Mouse (Mus musculus) lung, embryonic 16.5 days (tissue): ENCODE data around the gene Ush2a. TPM values are rescaled to one million over a fixed set of nuclear protein-coding genes. Genes with fewer than 3 reads are reported as not detected.

ENCODE experiments used
- ATAC-seq: fragments of 200-750 bp; cut with Nextera tagmentation; 2 replicates; pipeline ENCODE4 v1.8.0; 2017; ENCODE audit warnings: low read depth, mild to moderate bottlenecking, moderate library complexity
- H3K27ac ChIP-seq: fragments of 300-500 bp; sonication (generic); 2 replicates; pipeline ENCODE4 v1.5.1; 2014; ENCODE audit warnings: mild to moderate bottlenecking, control low read depth, low read length
- H3K27me3 ChIP-seq: fragments of 300-500 bp; sonication (generic); 2 replicates; pipeline ENCODE4 v1.6.1; 2014; ENCODE audit warnings: low read depth, low read length, mixed read lengths; ENCODE audit not compliant: control insufficient read depth, insufficient read depth
- H3K36me3 ChIP-seq: fragments of 300-500 bp; sonication (generic); 2 replicates; pipeline ENCODE4 v1.6.1; 2014; ENCODE audit warnings: low read length; ENCODE audit not compliant: control insufficient read depth, insufficient read depth
- H3K4me1 ChIP-seq: fragments of 300-500 bp; sonication (generic); replicated peaks from 2 replicates; pipeline ENCODE4 v1.6.1; 2014; ENCODE audit warnings: low read length, mixed read lengths; ENCODE audit not compliant: control insufficient read depth, insufficient read depth
- H3K4me2 ChIP-seq: fragments of 300-500 bp; sonication (generic); 2 replicates; pipeline ENCODE4 v1.6.1; 2014; ENCODE audit warnings: low read depth, low read length, control low read depth
- H3K4me3 ChIP-seq: fragments of 300-500 bp; sonication (generic); 2 replicates; pipeline ENCODE4 v1.5.1; 2014; ENCODE audit warnings: mild to moderate bottlenecking, low read length, control low read depth
- H3K9ac ChIP-seq: fragments of 300-500 bp; sonication (generic); 2 replicates; pipeline ENCODE4 v1.6.1; 2014; ENCODE audit warnings: low read length, control low read depth
- H3K9me3 ChIP-seq: fragments of 300-500 bp; sonication (generic); 2 replicates; pipeline ENCODE4 v1.6.1; 2016; ENCODE audit warnings: low read length; ENCODE audit not compliant: control insufficient read depth
- WGBS: fragments of 180-500 bp; shearing (Covaris S2); extraction: QIAGEN DNeasy Blood & Tissue Kit; methylation state at CpG from one replicate; pipeline ENCODE4 v1.1.7; 2014; 5-methylcytosine and 5-hydroxymethylcytosine counted together
- polyA plus RNA-seq: library from polyadenylated mRNA; unstranded; fragments of >200 nt; fragmentation: Nextera tagmentation; extraction: Ambion mirVana; gene quantifications from 2 replicates; pipeline ENCODE4 v1.2.1, GENCODE M21; 2015

The Ush2a gene
- polyA plus RNA-seq, 1 experiment from 2014 or later = 0.11 TPM

DNA sequence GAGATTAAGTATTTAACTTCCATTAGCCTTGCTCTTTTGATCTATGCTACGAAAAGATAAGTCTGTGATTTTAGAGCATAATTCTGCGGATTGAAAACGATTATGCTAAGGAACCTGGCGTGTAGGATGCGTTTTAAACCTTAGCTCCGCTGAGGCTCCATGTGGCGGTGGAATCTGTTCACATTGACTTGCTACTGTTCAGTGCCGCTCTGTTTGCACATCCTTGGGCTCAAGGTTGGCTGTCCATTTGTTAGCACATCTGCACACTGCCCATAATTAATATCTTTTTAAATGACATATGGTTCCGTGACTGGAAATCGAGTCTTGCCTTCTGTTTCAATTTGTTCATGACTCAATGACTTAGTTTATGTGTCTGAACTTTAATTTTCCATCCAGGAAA, 446.9 kb downstream of the Ush2a start:
- 87% methylated on average over 10 of the region's 10 CpGs for WGBS
- Histone ChIP-seq H3K27me3 (no peaks in the 10 kb centered on the region), H3K36me3 (no peaks in the 10 kb centered on the region), H3K27ac (no peak overlapping the region), H3K9me3 (no peaks in the 10 kb centered on the region), H3K4me2 (no peak overlapping the region), H3K4me3 (no peak overlapping the region), H3K4me1 (no peaks in the 10 kb centered on the region), H3K9ac (no peak overlapping the region)
- ATAC-seq = no peak

DNA sequence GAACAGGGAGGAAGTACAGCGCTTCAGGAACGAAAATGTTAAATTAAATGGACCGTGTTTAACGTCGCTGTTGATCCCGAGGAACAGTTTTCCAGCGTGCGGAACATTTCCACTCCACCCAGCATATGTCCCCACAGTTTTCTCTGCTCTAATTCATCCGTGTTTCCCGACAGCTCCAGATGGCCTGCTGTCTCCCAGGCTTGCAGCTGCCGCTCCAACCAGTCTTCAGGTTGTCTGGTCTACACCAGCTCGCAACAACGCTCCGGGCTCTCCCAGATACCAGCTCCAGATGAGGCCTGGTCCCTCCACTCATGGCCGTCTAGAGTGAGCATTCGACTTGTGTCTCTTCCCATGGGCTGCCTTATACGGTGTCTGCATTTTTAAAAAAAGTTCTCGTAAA, 452.3 kb downstream of the Ush2a start:
- Histone ChIP-seq H3K9ac (no peak overlapping the region), H3K4me3 (no peak overlapping the region), H3K36me3 (no peaks in the 10 kb centered on the region), H3K4me2 (no peak overlapping the region), H3K9me3 (no peaks in the 10 kb centered on the region), H3K27me3 (no peaks in the 10 kb centered on the region), H3K27ac (no peak overlapping the region), H3K4me1 (no peaks in the 10 kb centered on the region)
- no peak for ATAC-seq
- 86% methylated on average over 18 of the region's 18 CpGs for WGBS

DNA sequence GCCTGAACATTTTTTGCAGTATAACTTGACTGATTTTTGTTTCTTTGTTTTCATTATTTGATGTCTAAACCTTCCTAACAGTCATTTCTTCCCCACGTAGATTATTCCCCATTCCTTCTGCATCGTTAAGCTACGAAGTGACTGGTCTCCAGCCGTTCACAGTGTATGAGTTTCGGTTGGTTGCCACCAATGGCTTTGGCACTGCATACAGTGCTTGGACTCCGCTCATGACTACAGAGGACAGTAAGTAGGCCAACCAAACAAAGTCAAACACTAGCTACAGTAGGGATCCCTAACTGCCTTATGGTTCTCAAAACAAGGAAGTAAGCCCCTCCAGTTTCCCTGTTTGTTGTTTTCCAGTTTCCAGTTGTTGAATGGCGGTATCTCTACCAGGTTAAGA, 453.1 kb downstream of the Ush2a start:
- Histone ChIP-seq H3K27ac (no peak overlapping the region), H3K4me3 (no peak overlapping the region), H3K4me2 (no peak overlapping the region), H3K9me3 (no peaks in the 10 kb centered on the region), H3K27me3 (no peaks in the 10 kb centered on the region), H3K9ac (no peak overlapping the region), H3K4me1 (no peaks in the 10 kb centered on the region), H3K36me3 (no peaks in the 10 kb centered on the region)
- 94% methylated on average over 7 of the region's 7 CpGs for WGBS
- ATAC-seq = no peak

DNA sequence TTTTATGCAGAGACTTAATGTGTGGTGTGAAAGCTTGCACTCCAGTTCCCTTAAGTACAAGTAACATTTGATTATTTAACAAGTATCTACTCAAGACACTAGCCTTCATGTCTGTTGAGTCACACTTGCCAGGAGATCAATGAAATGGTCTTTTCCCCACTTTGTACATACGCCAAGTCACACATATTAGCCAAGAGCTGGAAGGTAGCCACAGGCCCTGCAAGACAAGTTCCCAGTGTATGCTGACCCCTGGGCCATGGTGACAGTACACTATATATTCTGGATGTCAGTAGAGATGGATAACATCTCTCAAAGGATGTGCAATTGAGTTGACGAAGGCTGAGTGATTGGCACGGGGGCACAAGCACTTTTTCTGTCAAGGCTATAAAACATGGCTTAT, 455.1 kb downstream of the Ush2a start:
- ATAC-seq = no peak
- Histone ChIP-seq H3K4me2 (no peak overlapping the region), H3K36me3 (no peaks in the 10 kb centered on the region), H3K9ac (no peak overlapping the region), H3K27me3 (no peaks in the 10 kb centered on the region), H3K4me3 (no peak overlapping the region), H3K27ac (no peak overlapping the region), H3K9me3 (no peaks in the 10 kb centered on the region), H3K4me1 (no peaks in the 10 kb centered on the region)
- 56% methylated on average over 3 of the region's 3 CpGs for WGBS

DNA sequence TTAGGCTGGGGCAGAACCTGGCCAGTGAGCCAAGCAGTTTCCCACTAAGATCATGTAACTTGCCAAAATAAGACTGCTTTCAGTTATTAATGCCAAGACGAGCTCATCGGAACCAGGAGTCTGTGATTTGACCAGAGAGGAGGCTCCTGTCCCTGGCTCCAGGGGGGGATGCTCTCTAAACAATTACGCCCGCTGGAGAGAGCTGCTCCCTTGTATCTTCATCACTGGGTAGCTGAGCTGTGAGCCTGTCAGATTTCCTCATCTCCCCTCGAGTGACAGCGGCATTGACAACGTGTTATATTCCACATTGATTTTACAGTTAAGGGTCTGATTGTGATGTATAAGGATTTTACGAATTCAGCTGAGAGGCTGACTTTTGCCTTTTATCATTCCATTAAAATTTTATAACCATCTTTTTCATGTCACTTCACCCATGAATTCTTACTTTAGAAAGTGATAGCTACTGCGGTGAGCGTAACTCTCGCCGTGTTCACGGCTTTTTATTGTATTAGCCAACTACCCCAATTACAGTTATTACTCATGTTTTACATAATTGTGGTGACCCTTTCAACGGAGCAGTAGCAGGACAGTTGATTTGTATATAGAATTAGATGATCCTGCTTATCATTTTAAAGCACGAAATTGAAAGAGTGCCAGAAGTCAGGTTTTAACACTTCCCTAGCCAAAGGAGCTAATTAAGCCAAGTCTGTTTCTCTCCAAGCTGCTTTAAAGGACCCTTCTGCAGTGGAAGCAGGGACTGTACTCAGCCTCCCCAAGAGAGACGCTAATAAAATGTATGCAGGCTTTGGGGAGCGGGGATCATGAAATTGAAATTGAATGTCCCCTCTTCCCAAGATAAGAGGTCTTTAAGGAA, 463.5 kb downstream of the Ush2a start:
- no peaks in the 10 kb centered on the region for H3K9me3 ChIP-seq
- no peak overlapping the region for H3K27ac ChIP-seq
- no peak overlapping the region for H3K4me3 ChIP-seq
- 53% methylated on average over 17 of the region's 17 CpGs for WGBS
- no peak overlapping the region for H3K4me2 ChIP-seq
- ATAC-seq = no peak
- H3K27me3 ChIP-seq = no peaks in the 10 kb centered on the region
- no peak overlapping the region for H3K9ac ChIP-seq
- no peaks in the 10 kb centered on the region for H3K4me1 ChIP-seq
- no peaks in the 10 kb centered on the region for H3K36me3 ChIP-seq

DNA sequence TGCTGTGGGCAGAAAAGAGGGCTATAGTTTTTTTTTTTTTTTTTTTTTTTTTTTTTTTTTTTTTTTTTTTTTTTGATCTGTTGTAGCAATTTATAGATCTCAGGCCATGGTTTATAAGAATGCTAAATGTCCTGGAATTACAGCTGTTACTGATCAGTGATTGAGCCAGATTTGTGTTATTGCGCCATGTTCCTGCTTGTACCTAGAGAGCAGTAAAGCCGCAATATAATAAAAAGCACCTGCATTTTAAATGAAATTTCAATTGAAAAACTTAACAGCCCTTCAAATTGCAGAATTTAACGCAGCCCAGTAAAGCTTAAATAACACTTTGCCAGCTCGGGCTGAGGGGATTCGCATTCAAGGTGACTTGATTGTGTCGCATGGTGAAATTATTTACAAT, 465.1 kb downstream of the Ush2a start:
- H3K27me3 ChIP-seq = no peaks in the 10 kb centered on the region
- no peak for ATAC-seq
- H3K4me2 ChIP-seq = no peak overlapping the region
- H3K9ac ChIP-seq = no peak overlapping the region
- no peak overlapping the region for H3K27ac ChIP-seq
- H3K9me3 ChIP-seq = no peaks in the 10 kb centered on the region
- H3K4me3 ChIP-seq = no peak overlapping the region
- H3K4me1 ChIP-seq = no peaks in the 10 kb centered on the region
- WGBS = 84% methylated on average over 6 of the region's 6 CpGs
- H3K36me3 ChIP-seq = no peaks in the 10 kb centered on the region

DNA sequence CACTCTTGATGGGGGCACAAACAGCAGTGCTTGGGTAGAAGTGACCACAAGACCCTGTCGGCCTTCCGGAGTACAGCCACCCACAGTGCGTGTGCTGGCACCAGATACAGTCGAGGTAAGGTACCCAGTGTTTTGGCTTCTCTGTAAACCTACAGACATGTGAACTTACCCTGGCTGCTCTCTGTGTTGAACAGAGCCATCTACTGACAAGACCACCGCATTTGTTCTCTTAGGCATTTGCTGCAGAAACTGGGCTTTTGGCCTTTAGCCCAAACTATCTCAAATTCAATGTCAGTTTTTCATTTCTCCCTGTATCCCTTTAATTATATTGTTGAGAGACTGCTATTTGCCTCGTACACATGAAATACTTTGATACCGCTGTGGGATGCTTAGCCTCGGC, 466.8 kb downstream of the Ush2a start:
- Histone ChIP-seq H3K4me1 (no peaks in the 10 kb centered on the region), H3K27ac (no peak overlapping the region), H3K4me2 (no peak overlapping the region), H3K27me3 (no peaks in the 10 kb centered on the region), H3K9ac (no peak overlapping the region), H3K9me3 (no peaks in the 10 kb centered on the region), H3K36me3 (no peaks in the 10 kb centered on the region), H3K4me3 (no peak overlapping the region)
- no peak for ATAC-seq
- WGBS = 68% methylated on average over 8 of the region's 8 CpGs

DNA sequence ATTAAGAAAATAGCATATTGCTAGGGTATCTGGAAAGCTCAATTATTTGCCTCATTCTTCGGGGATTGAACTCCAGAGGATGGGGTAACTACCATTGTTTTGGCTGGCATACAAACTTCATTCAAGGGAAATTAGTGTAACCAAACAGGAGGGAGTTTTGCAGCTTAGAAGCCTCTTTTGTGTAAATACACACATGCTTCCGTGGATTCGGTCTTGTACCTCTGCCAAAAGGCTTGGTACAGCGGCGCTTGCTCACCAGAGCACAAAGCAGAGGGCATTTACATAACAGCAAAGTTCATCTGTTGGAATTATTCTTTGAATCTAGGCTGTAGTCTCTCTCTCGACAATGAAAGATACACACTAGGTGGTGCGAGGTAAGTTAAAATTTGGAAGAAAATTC, 467.4 kb downstream of the Ush2a start:
- WGBS = 40% methylated on average over 7 of the region's 7 CpGs
- no peaks in the 10 kb centered on the region for H3K4me1 ChIP-seq
- H3K27me3 ChIP-seq = no peaks in the 10 kb centered on the region
- no peak overlapping the region for H3K27ac ChIP-seq
- no peaks in the 10 kb centered on the region for H3K9me3 ChIP-seq
- no peaks in the 10 kb centered on the region for H3K36me3 ChIP-seq
- no peak; the same call in 1 of the 2 replicates for ATAC-seq
- H3K9ac ChIP-seq = no peak overlapping the region
- no peak overlapping the region for H3K4me2 ChIP-seq
- no peak overlapping the region for H3K4me3 ChIP-seq

DNA sequence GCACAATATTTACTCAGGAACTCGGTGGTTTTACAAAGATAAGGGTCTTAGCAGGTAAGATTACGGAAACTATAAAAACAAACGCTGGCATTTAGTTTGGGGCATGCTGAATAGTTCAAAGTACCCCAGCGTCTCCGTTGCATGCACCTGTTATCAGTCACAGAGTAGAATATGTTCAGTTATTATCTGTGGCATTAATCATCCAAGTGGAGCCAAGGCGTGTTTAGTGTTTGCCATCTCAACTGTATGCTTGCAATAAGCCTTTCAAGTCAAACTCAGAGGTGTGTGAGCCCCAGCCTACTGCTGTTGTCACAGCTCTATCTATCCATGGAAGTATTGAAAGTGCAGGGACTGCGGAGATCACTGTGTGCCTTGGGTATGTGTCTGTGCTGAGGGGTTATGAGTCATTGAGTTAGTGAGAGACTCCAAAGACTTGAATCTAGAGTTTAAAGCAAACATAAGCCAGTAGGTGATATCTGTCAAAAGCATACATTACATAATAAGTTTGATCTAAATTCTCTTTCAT, 473.0 kb downstream of the Ush2a start:
- 32% methylated on average over 7 of the region's 7 CpGs for WGBS
- H3K36me3 ChIP-seq = no peaks in the 10 kb centered on the region
- no peak overlapping the region for H3K27ac ChIP-seq
- ATAC-seq = no peak
- no peak overlapping the region for H3K4me2 ChIP-seq
- H3K4me1 ChIP-seq = no peaks in the 10 kb centered on the region
- H3K4me3 ChIP-seq = no peak overlapping the region
- H3K9me3 ChIP-seq = no peaks in the 10 kb centered on the region
- H3K27me3 ChIP-seq = no peaks in the 10 kb centered on the region
- H3K9ac ChIP-seq = no peak overlapping the region
